Mouse (Mus musculus) lung, postnatal 0 days (tissue): ENCODE measurements around the gene Ppp2r5a. TPM values are rescaled to one million over a fixed set of nuclear protein-coding genes. Genes with fewer than 3 reads are reported as not detected.

ENCODE experiments used
- ATAC-seq: fragments of 200-750 bp; cut with Nextera tagmentation; 2 replicates; pipeline ENCODE4 v1.8.0; 2017; ENCODE audit warnings: moderate library complexity
- DNase-seq: peaks from one replicate; pipeline ENCODE4 v3.0.0-alpha.2; 2016; ENCODE audit warnings: low spot score
- H3K27ac ChIP-seq: fragments of 300-500 bp; sonication (generic); 2 replicates; pipeline ENCODE4 v1.5.1; 2014; ENCODE audit warnings: antibody characterized with exemption, mild to moderate bottlenecking, low read length, mixed read lengths
- H3K27me3 ChIP-seq: fragments of 300-500 bp; sonication (generic); replicated peaks from 2 replicates; pipeline ENCODE4 v1.6.1; 2014; ENCODE audit warnings: low read length, mixed read lengths; ENCODE audit not compliant: insufficient read depth
- H3K36me3 ChIP-seq: fragments of 300-500 bp; sonication (generic); 2 replicates; pipeline ENCODE4 v1.6.1; 2014; ENCODE audit warnings: low read length, mixed read lengths; ENCODE audit not compliant: insufficient read depth
- H3K4me1 ChIP-seq: fragments of 300-500 bp; sonication (generic); 2 replicates; pipeline ENCODE4 v1.6.1; 2014; ENCODE audit warnings: antibody characterized with exemption, low read depth, low read length, mixed read lengths; ENCODE audit not compliant: insufficient read depth
- H3K4me2 ChIP-seq: fragments of 300-500 bp; sonication (generic); replicated peaks from 2 replicates; pipeline ENCODE4 v1.6.1; 2014; ENCODE audit warnings: low read depth, mild to moderate bottlenecking, low read length, moderate library complexity, mixed read lengths
- H3K4me3 ChIP-seq: fragments of 300-500 bp; sonication (generic); 2 replicates; pipeline ENCODE4 v1.5.1; 2014; ENCODE audit warnings: low read depth, low read length
- H3K9ac ChIP-seq: fragments of 300-500 bp; sonication (generic); replicated peaks from 2 replicates; pipeline ENCODE4 v1.6.1; 2014; ENCODE audit warnings: low read depth, mild to moderate bottlenecking
- H3K9me3 ChIP-seq: fragments of 300-500 bp; sonication (generic); 2 replicates; pipeline ENCODE4 v1.6.1; 2016; ENCODE audit warnings: low read length, mixed read lengths
- CTCF ChIP-seq: IDR thresholded peaks from 2 replicates; pipeline ENCODE4 v1.5.1; 2016; ENCODE audit warnings: antibody characterized with exemption, mild to moderate bottlenecking
- EP300 ChIP-seq: IDR thresholded peaks from 2 replicates; pipeline ENCODE4 v1.6.1; 2016; ENCODE audit warnings: antibody characterized with exemption, mild to moderate bottlenecking, control low read depth
- WGBS: fragments of 180-500 bp; shearing (Covaris S2); extraction: QIAGEN DNeasy Blood & Tissue Kit; methylation state at CpG from one replicate; pipeline ENCODE4 v1.1.7; 2014; 5-methylcytosine and 5-hydroxymethylcytosine counted together
- polyA plus RNA-seq: library from polyadenylated mRNA; unstranded; fragments of >200 nt; fragmentation: Nextera tagmentation; extraction: Ambion mirVana; gene quantifications from 2 replicates; pipeline ENCODE4 v1.2.1, GENCODE M21; 2015

Ppp2r5a gene
- polyA plus RNA-seq, 1 experiment from 2014 or later: 51.5 TPM

GRCm38 (mm10) chr1:191303736-191304135 lies 99.3 kb downstream of the Ppp2r5a start:
- WGBS: 38% methylated on average over 3 of the region's 3 CpGs
- no peak for TF ChIP-seq CTCF
- no peak for TF ChIP-seq EP300
- H3K4me2 ChIP-seq: no peak overlapping the region

More at GRCm38 (mm10) chr1:191303736-191304135, 99.3 kb downstream of the Ppp2r5a start:
- ATAC-seq (peak; percentile 91), DNase-seq (peak; percentile 83)
- H3K36me3 ChIP-seq: no peaks in the 10 kb centered on the region
- no peaks in the 10 kb centered on the region for H3K27me3 ChIP-seq
- H3K27ac ChIP-seq: 0 out of 2 replicates have a peak overlapping the region, but pooled peaks have one; percentile 7
- H3K4me3 ChIP-seq: no peak overlapping the region
- H3K9ac ChIP-seq: no peak overlapping the region
- H3K4me1 ChIP-seq: peaks cover 4% of the 10 kb centered on the region; the same call in 1 of the 2 replicates
- H3K9me3 ChIP-seq: no peaks in the 10 kb centered on the region

Other genes starting within 250 kb of the Ppp2r5a start
- not detected in 2 replicates for gene Fam71a, start 238.5 kb downstream of the Ppp2r5a start, polyA plus RNA-seq
- gene Atf3, start 185.2 kb downstream of the Ppp2r5a start, polyA plus RNA-seq: 8.2 and 8.3 TPM in 2 replicates
- 149 and 177 TPM in 2 replicates for gene Nenf, start 85.1 kb downstream of the Ppp2r5a start, polyA plus RNA-seq
- gene Tmem206, start 77.4 kb downstream of the Ppp2r5a start, polyA plus RNA-seq: 13.1 and 14.7 TPM in 2 replicates
- 2.9 and 3.1 TPM in 2 replicates for gene Dtl, start 172.3 kb upstream of the Ppp2r5a start, polyA plus RNA-seq
- gene Ints7, start 172.4 kb upstream of the Ppp2r5a start, polyA plus RNA-seq: 13.9 and 14.3 TPM in 2 replicates